Mouse (Mus musculus): ENCODE data around the gene Zpbp2. TPM values are rescaled to one million over a fixed set of nuclear protein-coding genes. Genes with fewer than 3 reads are reported as not detected.

The Zpbp2 gene
- total and polyA plus RNA-seq, 3 experiments = 0.12 to 0.58 TPM; not detected in 1

DNA sequence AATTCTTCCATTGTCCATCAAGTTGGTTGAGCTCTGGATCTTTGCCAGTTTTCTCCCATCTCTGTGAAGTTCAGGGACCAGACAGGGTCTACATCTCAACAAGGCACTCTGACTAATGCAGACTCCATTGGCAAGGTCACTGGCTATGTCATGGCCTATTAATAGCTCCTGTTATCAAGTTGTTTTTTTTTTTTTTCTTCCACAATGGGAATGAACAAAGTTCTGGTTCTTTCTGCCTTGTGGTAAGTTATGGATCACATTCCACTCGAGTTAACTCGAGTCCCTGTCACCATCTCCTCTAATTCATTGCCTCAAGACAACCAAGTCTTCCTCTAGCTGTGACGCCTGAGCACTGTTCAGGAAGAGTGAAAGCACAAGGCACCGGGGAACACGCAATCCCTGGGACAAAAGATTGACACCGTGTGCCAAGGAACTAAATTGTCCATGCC is 38.0 kb downstream of the Zpbp2 start (continued):
- TF ChIP-seq MXI1 (IDR thresholded peaks at IDR 0.05; ENCODE audit: low read depth, low read length) = no peak
- 0 out of 4 replicates have a peak, but pooled peaks of 1 of the 2 experiments have one; percentile 12 for TF ChIP-seq EP300 (IDR thresholded peaks at IDR 0.05; ENCODE audit: low read depth in 1 of 2, low read length in 2 of 2)

DNA sequence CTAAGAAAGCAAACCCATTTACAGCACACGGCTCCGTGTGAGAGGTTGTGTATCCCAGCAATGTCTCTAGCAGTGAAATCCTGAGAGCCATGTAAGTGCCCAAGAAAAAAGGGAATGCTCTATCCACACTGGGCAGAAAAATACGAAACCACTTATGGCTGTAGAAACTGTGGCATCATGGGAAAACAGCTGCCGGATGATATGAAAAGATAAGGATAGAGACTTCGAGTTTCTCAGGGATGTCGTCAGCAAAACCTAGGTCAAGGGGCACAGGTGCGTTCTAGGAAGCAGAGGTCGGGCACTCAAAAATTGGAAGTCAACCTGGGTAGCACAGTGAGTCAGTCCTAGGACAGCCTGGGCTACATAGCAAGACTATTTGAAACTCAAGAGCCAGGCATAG is 38.4 kb downstream of the Zpbp2 start:
- Histone ChIP-seq H3K9me3 (replicated peaks; ENCODE audit: insufficient read depth, low read length) (no peaks in the 10 kb centered on the region), H3K36me3 (ENCODE audit: control insufficient read depth in 1 of 2, insufficient read depth in 2 of 2, low read length in 2 of 2) (peaks cover 0 to 31% of the 10 kb centered on the region in 2 experiments; a peak in 2 of 4 replicates), H3K4me1 (ENCODE audit: control insufficient read depth in 1 of 2, insufficient read depth in 2 of 2, low read length in 2 of 2) (peaks cover 26 to 37% of the 10 kb centered on the region in 2 experiments; a peak in 3 of 4 replicates), H3K27ac (ENCODE audit: control insufficient read depth, low read depth, low read length) (peak overlapping the region; percentile 98), H3K9ac (ENCODE audit: control insufficient read depth, low read depth, low read length, poor library complexity, severe bottlenecking) (peak overlapping the region; percentile 70), H3K79me2 (ENCODE audit: control insufficient read depth, insufficient read depth, low read length, poor library complexity) (peaks cover 27% of the 10 kb centered on the region), H3K4me3 (ENCODE audit: control insufficient read depth in 1 of 2, insufficient read depth in 1 of 2, low read depth in 2 of 2, low read length in 2 of 2) (peak overlapping the region; percentile 63 to 77), H3K27me3 (ENCODE audit: control insufficient read depth in 1 of 2, insufficient read depth in 2 of 2, low read length in 2 of 2) (peaks cover 8% of the 10 kb centered on the region in 2 experiments)
- DNase-seq (ENCODE audit: low read depth, low spot score) = peak; percentile 77
- TF ChIP-seq USF2 (IDR thresholded peaks at IDR 0.05; ENCODE audit: borderline replicate concordance in 1 of 2, insufficient read depth in 1 of 2, low read depth in 1 of 2, low read length in 2 of 2) = no peak
- no peak for TF ChIP-seq GABPA (IDR thresholded peaks at IDR 0.05; ENCODE audit: low read depth, low read length)
- no peak for TF ChIP-seq RAD21 (IDR thresholded peaks at IDR 0.05; ENCODE audit: low read depth, low read length)
- TF ChIP-seq UBTF (IDR thresholded peaks at IDR 0.05; ENCODE audit: borderline replicate concordance, insufficient read depth, low read depth, low read length) = no peak
- TF ChIP-seq MXI1 (IDR thresholded peaks at IDR 0.05; ENCODE audit: low read depth, low read length) = peak; percentile 69; the same call in 1 of the 2 replicates
- no peak for TF ChIP-seq CTCF (IDR thresholded peaks at IDR 0.05 in 2 of 3, conservative IDR thresholded peaks at IDR 0.05 in 1 of 3; ENCODE audit: control insufficient read depth in 1 of 3, insufficient read depth in 1 of 3, low read depth in 2 of 3, low read length in 3 of 3, poor library complexity in 1 of 3, severe bottlenecking in 1 of 3)
- no peak for TF ChIP-seq POLR2A (IDR thresholded peaks at IDR 0.05; ENCODE audit: control insufficient read depth in 1 of 2, insufficient read depth in 1 of 2, low read depth in 1 of 2, low read length in 2 of 2, poor library complexity in 1 of 2)
- TF ChIP-seq MEF2A (IDR thresholded peaks at IDR 0.05; ENCODE audit: extremely low read depth, insufficient replicate concordance, low read depth, low read length, poor library complexity, severe bottlenecking) = peak; percentile 74; the same call in 1 of the 2 replicates
- no peak for TF ChIP-seq ZC3H11A (IDR thresholded peaks at IDR 0.05; ENCODE audit: low read depth, low read length)
- TF ChIP-seq ELF1 (IDR thresholded peaks at IDR 0.05; ENCODE audit: low read depth, low read length) = no peak
- 0 out of 2 replicates have a peak, but pooled peaks have one; percentile 35 for TF ChIP-seq TBP (IDR thresholded peaks at IDR 0.05; ENCODE audit: low read depth, low read length)
- no peak for TF ChIP-seq CHD1 (IDR thresholded peaks at IDR 0.05; ENCODE audit: low read depth, low read length)
- TF ChIP-seq POLR2AphosphoS5 (IDR thresholded peaks at IDR 0.05; ENCODE audit: borderline replicate concordance, low read depth, low read length) = no peak
- TF ChIP-seq KAT2A (conservative IDR thresholded peaks at IDR 0.05; ENCODE audit: low read depth, low read length) = peak; percentile 49; the same call in 1 of the 2 replicates
- no peak for TF ChIP-seq JUND (IDR thresholded peaks at IDR 0.05; ENCODE audit: low read depth, low read length)
- TF ChIP-seq HCFC1 (IDR thresholded peaks at IDR 0.05; ENCODE audit: low read depth, low read length) = peak; percentile 45; the same call in 1 of the 2 replicates
- TF ChIP-seq E2F4 (IDR thresholded peaks at IDR 0.05; ENCODE audit: borderline replicate concordance, low read depth, low read length) = no peak
- TF ChIP-seq MYC (IDR thresholded peaks at IDR 0.05; ENCODE audit: low read depth, low read length) = 0 out of 2 replicates have a peak, but pooled peaks have one; percentile 6
- peak; percentile 98 for TF ChIP-seq ETS1 (IDR thresholded peaks at IDR 0.05; ENCODE audit: low read depth, low read length)
- TF ChIP-seq GATA1 (IDR thresholded peaks at IDR 0.05; ENCODE audit: low read depth, low read length) = peak; percentile 81
- TF ChIP-seq MYB (IDR thresholded peaks at IDR 0.05; ENCODE audit: low read depth, low read length) = no peak
- no peak for TF ChIP-seq SMC3 (IDR thresholded peaks at IDR 0.05; ENCODE audit: low read depth, low read length)
- TF ChIP-seq SIN3A (IDR thresholded peaks at IDR 0.05; ENCODE audit: low read length) = peak; percentile 67; the same call in 1 of the 2 replicates
- peak; percentile 88 for TF ChIP-seq TCF12 (IDR thresholded peaks at IDR 0.05; ENCODE audit: low read depth, low read length)
- no peak for TF ChIP-seq CHD2 (IDR thresholded peaks at IDR 0.05; ENCODE audit: low read length)
- no peak for TF ChIP-seq ZNF384 (IDR thresholded peaks at IDR 0.05; ENCODE audit: low read depth, low read length)
- no peak for TF ChIP-seq MAX (IDR thresholded peaks at IDR 0.05; ENCODE audit: low read length)
- TF ChIP-seq ZMIZ1 (IDR thresholded peaks at IDR 0.05; ENCODE audit: low read depth, low read length) = no peak
- no peak for TF ChIP-seq MAZ (IDR thresholded peaks at IDR 0.05; ENCODE audit: low read depth, low read length)
- peak; percentile 43; the same call in 1 of the 2 replicates for TF ChIP-seq NELFE (IDR thresholded peaks at IDR 0.05; ENCODE audit: low read depth, low read length)
- TF ChIP-seq MAFK (IDR thresholded peaks at IDR 0.05; ENCODE audit: borderline replicate concordance, low read depth, low read length) = 0 out of 2 replicates have a peak, but pooled peaks have one; percentile 34
- 0 out of 2 replicates have a peak, but pooled peaks have one; percentile 17 for TF ChIP-seq RCOR1 (IDR thresholded peaks at IDR 0.05; ENCODE audit: low read depth, low read length)
- no peak for TF ChIP-seq NRF1 (IDR thresholded peaks at IDR 0.05; ENCODE audit: insufficient read depth, low read depth, low read length, poor library complexity, severe bottlenecking)
